Mouse (Mus musculus) heart, embryonic 10.5 days (tissue): ENCODE measurements at regions not wholly inside any gene's neighbourhood (a gene's known extent, or its start where the extent isn't known, plus 50 kb on each side); places are given as distances from the start of the nearest gene placed in this dataset.

ENCODE experiments used
- DNase-seq: peaks from one replicate; pipeline ENCODE4 v3.0.0-alpha.2; 2017; ENCODE audit warnings: low spot score
- H3K27ac ChIP-seq: fragments of 300-500 bp; sonication (generic); 2 replicates; pipeline ENCODE4 v1.5.1; 2016; ENCODE audit warnings: mild to moderate bottlenecking
- H3K27me3 ChIP-seq: fragments of 300-500 bp; sonication (generic); 2 replicates; pipeline ENCODE4 v1.6.1; 2016; ENCODE audit warnings: mild to moderate bottlenecking; ENCODE audit not compliant: poor library complexity, insufficient read depth, severe bottlenecking
- H3K36me3 ChIP-seq: fragments of 300-500 bp; sonication (generic); 2 replicates; pipeline ENCODE4 v1.6.1; 2016; ENCODE audit warnings: mild to moderate bottlenecking, moderate library complexity
- H3K4me1 ChIP-seq: fragments of 300-500 bp; sonication (generic); 2 replicates; pipeline ENCODE4 v1.6.1; 2016; ENCODE audit warnings: mild to moderate bottlenecking
- H3K4me3 ChIP-seq: fragments of 300-500 bp; sonication (generic); 2 replicates; pipeline ENCODE4 v1.5.1; 2016; ENCODE audit warnings: mild to moderate bottlenecking, moderate library complexity
- H3K9me3 ChIP-seq: fragments of 300-500 bp; sonication (generic); 2 replicates; pipeline ENCODE4 v1.6.1; 2016; ENCODE audit warnings: mild to moderate bottlenecking, moderate library complexity
- WGBS: fragments of 180-500 bp; shearing (Covaris S2); methylation state at CpG from one replicate; pipeline ENCODE4 v1.1.7; 2016; 5-methylcytosine and 5-hydroxymethylcytosine counted together

- Histone ChIP-seq H3K27ac (no peak overlapping the region), H3K36me3 (no peaks in the 10 kb centered on the region), H3K4me1 (no peaks in the 10 kb centered on the region), H3K27me3 (no peaks in the 10 kb centered on the region), H3K4me3 (no peak overlapping the region), H3K9me3 (no peaks in the 10 kb centered on the region)
- 45% methylated on average over 2 of the region's 2 CpGs for WGBS
- no peak for DNase-seq
Observed at GRCm38 (mm10) chr17:51525219-51525618, 307.9 kb downstream of the Satb1 start.

DNA sequence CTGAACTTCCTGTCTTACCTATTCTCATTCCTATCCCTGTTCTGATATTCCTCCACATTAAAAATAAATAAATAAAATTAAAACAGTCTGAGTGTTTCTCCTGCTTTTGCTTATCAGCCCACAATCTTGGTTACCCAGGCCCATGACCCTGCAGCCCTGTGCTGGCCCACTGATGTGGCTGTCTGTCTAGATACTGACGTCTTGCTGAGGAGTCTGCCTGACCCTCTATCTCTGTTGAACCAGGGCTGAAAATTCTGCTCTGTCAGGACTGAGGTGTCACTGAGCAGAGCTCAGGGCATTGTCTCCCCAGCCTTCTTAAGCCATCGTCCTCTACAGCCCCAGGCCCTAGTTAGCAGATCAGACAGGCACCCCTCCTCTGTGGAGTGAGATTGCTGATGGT lies 321.2 kb downstream of the Satb1 start:
- Histone ChIP-seq H3K4me1 (no peaks in the 10 kb centered on the region), H3K27ac (no peak overlapping the region), H3K4me3 (no peak overlapping the region), H3K36me3 (no peaks in the 10 kb centered on the region), H3K9me3 (no peaks in the 10 kb centered on the region), H3K27me3 (no peaks in the 10 kb centered on the region)
- WGBS = 20% methylated on average over 2 of the region's 2 CpGs
- no peak for DNase-seq

DNA sequence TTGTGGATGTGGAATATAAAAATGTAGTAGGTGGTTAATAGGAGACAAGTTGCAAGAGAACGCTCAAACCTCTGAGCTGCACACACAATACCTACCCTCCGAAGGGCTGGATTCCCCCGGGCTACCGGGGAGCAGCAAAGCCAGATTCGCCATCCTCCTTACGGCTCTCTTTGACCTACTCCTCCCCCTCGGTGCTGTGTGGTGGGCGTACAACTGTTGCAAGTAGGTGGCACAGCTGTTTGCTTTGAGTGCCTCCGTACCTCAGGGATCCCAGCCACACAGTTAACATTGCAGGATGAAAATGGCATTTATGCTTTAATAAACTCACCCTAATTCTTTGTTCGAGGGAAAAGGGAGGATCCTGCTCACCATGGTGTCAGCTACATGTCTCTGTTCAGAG lies 321.6 kb upstream of the Tbc1d5 start:
- no peak for DNase-seq
- Histone ChIP-seq H3K27ac (no peak overlapping the region), H3K4me3 (no peak overlapping the region), H3K27me3 (no peaks in the 10 kb centered on the region), H3K4me1 (no peaks in the 10 kb centered on the region), H3K36me3 (no peaks in the 10 kb centered on the region), H3K9me3 (no peaks in the 10 kb centered on the region)
- 86% methylated on average over 10 of the region's 10 CpGs for WGBS

DNA sequence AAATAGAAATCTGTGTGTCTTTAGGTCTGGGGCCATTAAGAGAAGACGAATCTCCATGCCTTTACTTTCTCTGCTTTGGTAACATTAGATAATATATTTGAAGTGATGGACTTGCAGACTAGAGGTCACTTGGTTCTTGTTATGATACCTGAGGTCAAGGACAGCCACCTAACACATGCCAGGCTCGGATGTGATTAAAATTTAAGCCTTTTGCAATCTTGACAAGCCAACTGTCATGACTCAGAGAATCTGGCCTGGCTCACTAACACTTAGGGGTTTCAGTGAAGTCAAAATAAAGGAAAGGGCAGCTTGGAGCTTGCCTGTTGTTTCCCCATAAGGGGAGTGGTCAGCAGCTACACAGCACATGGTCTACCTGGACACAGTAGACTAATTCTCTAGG lies 320.4 kb upstream of the Tbc1d5 start:
- H3K9me3 ChIP-seq = no peaks in the 10 kb centered on the region
- DNase-seq = no peak
- H3K27me3 ChIP-seq = no peaks in the 10 kb centered on the region
- H3K27ac ChIP-seq = no peak overlapping the region
- WGBS = 69% methylated on average over 2 of the region's 2 CpGs
- H3K4me3 ChIP-seq = no peak overlapping the region
- H3K4me1 ChIP-seq = no peaks in the 10 kb centered on the region
- no peaks in the 10 kb centered on the region for H3K36me3 ChIP-seq

DNA sequence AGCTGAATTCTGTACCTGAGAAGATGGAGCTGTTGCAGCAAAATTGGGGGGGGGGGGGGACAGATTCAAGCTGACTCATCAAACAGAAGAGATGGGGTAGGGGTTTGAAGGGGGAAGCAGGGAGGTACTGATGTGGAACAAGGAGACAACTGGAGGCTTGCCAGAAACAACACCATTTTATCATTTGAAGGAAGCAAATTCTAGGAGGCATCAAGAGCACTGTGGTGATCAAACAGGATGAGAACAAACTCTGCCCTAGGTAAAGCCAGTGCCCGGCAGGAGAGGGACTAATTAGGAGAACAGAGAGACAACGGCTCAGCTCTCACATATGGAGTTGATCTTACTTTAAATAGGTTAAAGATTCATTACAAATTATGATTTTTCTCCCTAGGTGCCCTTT lies 315.9 kb upstream of the Tbc1d5 start:
- Histone ChIP-seq H3K4me1 (no peaks in the 10 kb centered on the region), H3K27ac (no peak overlapping the region), H3K9me3 (no peaks in the 10 kb centered on the region), H3K4me3 (no peak overlapping the region), H3K27me3 (no peaks in the 10 kb centered on the region), H3K36me3 (no peaks in the 10 kb centered on the region)
- WGBS = 60% methylated on average over 2 of the region's 2 CpGs
- DNase-seq = no peak

- no peak for DNase-seq
- H3K9me3 ChIP-seq = no peaks in the 10 kb centered on the region
- H3K4me1 ChIP-seq = no peaks in the 10 kb centered on the region
- WGBS = 81% methylated on average over 3 of the region's 3 CpGs
- H3K27me3 ChIP-seq = no peaks in the 10 kb centered on the region
- no peak overlapping the region for H3K27ac ChIP-seq
- no peak overlapping the region for H3K4me3 ChIP-seq
- no peaks in the 10 kb centered on the region for H3K36me3 ChIP-seq
Observed at GRCm38 (mm10) chr17:51489386-51489785, 310.2 kb upstream of the Tbc1d5 start.

DNA sequence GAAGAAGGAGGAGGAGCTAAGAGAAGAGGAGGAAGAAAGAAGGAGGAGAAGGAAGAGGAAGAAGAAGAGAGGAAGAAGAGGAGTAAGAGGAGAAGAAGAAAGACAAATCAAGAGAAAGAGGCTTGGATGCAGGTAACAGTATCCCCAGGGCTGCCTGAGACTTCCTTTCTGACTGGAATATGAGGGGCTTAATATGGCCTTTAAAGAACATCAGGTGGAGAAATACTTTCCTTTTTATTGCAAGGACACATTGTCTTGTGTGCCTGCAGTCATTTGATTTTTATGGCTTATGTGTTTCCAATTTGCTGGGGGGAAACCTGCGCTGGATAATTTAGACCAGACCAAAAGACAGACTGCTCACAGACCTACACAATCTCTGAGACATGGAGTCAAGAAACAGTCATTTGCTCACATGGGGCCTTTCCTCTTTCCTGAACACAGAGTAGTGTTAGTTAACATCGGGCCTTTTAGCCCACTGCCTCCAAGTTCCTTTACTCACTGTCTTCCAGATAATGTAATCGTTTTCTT lies 308.8 kb upstream of the Tbc1d5 start:
- WGBS = 78% methylated on average over 3 of the region's 3 CpGs
- no peak for DNase-seq
- H3K27me3 ChIP-seq = no peaks in the 10 kb centered on the region
- H3K9me3 ChIP-seq = no peaks in the 10 kb centered on the region
- H3K4me1 ChIP-seq = no peaks in the 10 kb centered on the region
- no peak overlapping the region for H3K27ac ChIP-seq
- no peaks in the 10 kb centered on the region for H3K36me3 ChIP-seq
- no peak overlapping the region for H3K4me3 ChIP-seq

- H3K27me3 ChIP-seq = no peaks in the 10 kb centered on the region
- no peaks in the 10 kb centered on the region for H3K9me3 ChIP-seq
- DNase-seq = no peak
- no peak overlapping the region for H3K27ac ChIP-seq
- WGBS = 84% methylated on average over 7 of the region's 7 CpGs
- H3K4me1 ChIP-seq = no peaks in the 10 kb centered on the region
- no peaks in the 10 kb centered on the region for H3K36me3 ChIP-seq
- H3K4me3 ChIP-seq = no peak overlapping the region
Observed at GRCm38 (mm10) chr17:51477810-51478209, 298.7 kb upstream of the Tbc1d5 start.

- H3K27me3 ChIP-seq = no peaks in the 10 kb centered on the region
- H3K27ac ChIP-seq = no peak overlapping the region
- WGBS = 87% methylated on average over 8 of the region's 8 CpGs
- no peak overlapping the region for H3K4me3 ChIP-seq
- H3K4me1 ChIP-seq = no peaks in the 10 kb centered on the region
- no peaks in the 10 kb centered on the region for H3K36me3 ChIP-seq
- no peak for DNase-seq
- H3K9me3 ChIP-seq = no peaks in the 10 kb centered on the region
Observed at GRCm38 (mm10) chr17:51477404-51477803, 298.3 kb upstream of the Tbc1d5 start.

DNA sequence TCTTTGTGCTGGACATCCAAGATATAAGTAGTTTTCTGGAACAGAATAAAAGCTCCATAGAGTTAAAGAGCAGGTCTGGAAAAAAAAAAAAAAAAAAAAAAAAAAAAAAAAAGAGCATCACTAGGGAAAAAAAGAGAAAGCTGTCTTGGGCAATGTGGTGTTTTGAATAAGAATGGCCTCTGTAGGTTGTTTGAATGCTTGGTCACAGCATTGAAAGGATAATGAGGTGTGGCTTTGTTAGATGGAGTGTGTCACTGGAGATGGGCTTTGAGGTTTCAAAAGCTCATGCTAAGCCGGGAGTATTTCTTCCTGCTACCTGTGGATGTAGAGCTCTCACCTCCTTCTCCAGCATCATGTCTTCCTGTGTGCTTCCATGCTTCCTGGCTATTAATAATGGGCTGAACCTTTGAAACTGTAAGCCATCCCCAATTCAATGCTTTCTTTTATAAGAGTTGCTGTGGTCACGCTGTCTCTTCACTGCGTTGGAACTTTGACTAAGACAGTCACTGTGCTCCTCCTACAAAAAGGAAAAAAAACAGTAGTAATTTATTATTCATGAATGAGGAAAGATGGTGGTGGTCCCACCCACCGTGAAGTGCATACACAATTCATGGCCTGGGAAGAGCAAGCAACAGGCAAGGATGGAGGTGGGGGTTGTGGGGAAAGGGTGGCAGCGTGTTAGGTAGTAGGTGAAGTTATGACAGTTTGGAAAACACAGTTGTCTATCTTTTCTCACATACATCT lies 283.2 kb upstream of the Tbc1d5 start:
- Histone ChIP-seq H3K4me1 (no peaks in the 10 kb centered on the region), H3K27me3 (no peaks in the 10 kb centered on the region), H3K4me3 (no peak overlapping the region), H3K36me3 (no peaks in the 10 kb centered on the region), H3K9me3 (no peaks in the 10 kb centered on the region), H3K27ac (no peak overlapping the region)
- WGBS = 51% methylated on average over 5 of the region's 5 CpGs
- no peak for DNase-seq

GRCm38 (mm10) chr17:51461248-51461647 lies 282.1 kb upstream of the Tbc1d5 start:
- Histone ChIP-seq H3K4me3 (peak overlapping the region; percentile 29; the same call in 1 of the 2 replicates), H3K27ac (no peak overlapping the region), H3K27me3 (no peaks in the 10 kb centered on the region), H3K36me3 (no peaks in the 10 kb centered on the region), H3K4me1 (no peaks in the 10 kb centered on the region), H3K9me3 (no peaks in the 10 kb centered on the region)
- no peak for DNase-seq
- 60% methylated on average over 14 of the region's 14 CpGs for WGBS

DNA sequence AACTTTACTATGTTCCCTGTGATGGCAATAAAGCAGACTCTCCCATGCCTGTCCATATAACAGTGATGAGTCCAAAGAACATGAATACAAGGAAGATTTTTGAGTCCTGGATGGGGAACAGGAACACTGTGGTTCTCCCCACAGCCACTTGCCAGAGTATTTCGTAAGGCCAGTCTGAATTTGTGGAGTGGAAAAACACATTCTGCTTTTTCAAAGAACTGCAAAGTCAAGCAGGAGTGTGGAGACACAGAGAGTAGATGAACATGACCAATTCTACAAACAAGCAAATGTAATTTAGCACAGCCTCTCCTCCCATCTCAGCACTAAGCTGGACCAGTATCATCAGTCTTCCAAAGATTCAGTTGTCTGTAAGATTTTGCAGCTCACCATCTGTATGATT lies 280.0 kb upstream of the Tbc1d5 start:
- Histone ChIP-seq H3K27ac (no peak overlapping the region), H3K4me1 (no peaks in the 10 kb centered on the region), H3K9me3 (no peaks in the 10 kb centered on the region), H3K4me3 (no peak overlapping the region), H3K36me3 (no peaks in the 10 kb centered on the region), H3K27me3 (no peaks in the 10 kb centered on the region)
- DNase-seq = no peak
- 76% methylated on average over 1 of the region's 1 CpGs for WGBS

- no peak overlapping the region for H3K27ac ChIP-seq
- H3K9me3 ChIP-seq = no peaks in the 10 kb centered on the region
- H3K36me3 ChIP-seq = no peaks in the 10 kb centered on the region
- 73% methylated on average over 6 of the region's 6 CpGs for WGBS
- no peaks in the 10 kb centered on the region for H3K27me3 ChIP-seq
- H3K4me1 ChIP-seq = no peaks in the 10 kb centered on the region
- no peak for DNase-seq
- no peak overlapping the region for H3K4me3 ChIP-seq
Observed at GRCm38 (mm10) chr17:51415746-51416145, 236.6 kb upstream of the Tbc1d5 start.

GRCm38 (mm10) chr17:51414304-51414703 lies 235.2 kb upstream of the Tbc1d5 start:
- H3K4me1 ChIP-seq = no peaks in the 10 kb centered on the region
- 70% methylated on average over 4 of the region's 4 CpGs for WGBS
- no peaks in the 10 kb centered on the region for H3K9me3 ChIP-seq
- H3K36me3 ChIP-seq = no peaks in the 10 kb centered on the region
- no peak overlapping the region for H3K27ac ChIP-seq
- DNase-seq = no peak
- H3K27me3 ChIP-seq = no peaks in the 10 kb centered on the region
- H3K4me3 ChIP-seq = no peak overlapping the region
